Mouse (Mus musculus): ENCODE results near the gene Usp34.

GRCm38 (mm10) chr11:23497718-23498509 is 191.2 kb downstream of the Usp34 start, which contains the start of gene Ahsa2:
- no peak for TF ChIP-seq EP300 (IDR thresholded peaks at IDR 0.05; ENCODE audit: low read length)
- no peak for TF ChIP-seq CTCF (conservative IDR thresholded peaks at IDR 0.05 in 1 of 2, IDR thresholded peaks at IDR 0.05 in 1 of 2; ENCODE audit: low read depth in 2 of 2, low read length in 2 of 2)
- no peak for TF ChIP-seq ZC3H11A (IDR thresholded peaks at IDR 0.05; ENCODE audit: low read depth, low read length)
- no peak for TF ChIP-seq ZKSCAN1 (IDR thresholded peaks at IDR 0.05; ENCODE audit: borderline replicate concordance, low read depth, low read length)
- TF ChIP-seq MAX (IDR thresholded peaks at IDR 0.05; ENCODE audit: low read length) = no peak
- TF ChIP-seq SIN3A (IDR thresholded peaks at IDR 0.05; ENCODE audit: low read length) = no peak; the same call in 1 of the 2 replicates
- peak; percentile 85 for TF ChIP-seq POLR2A (IDR thresholded peaks at IDR 0.05; ENCODE audit: low read depth, low read length)
- TF ChIP-seq KAT2A (IDR thresholded peaks at IDR 0.05; ENCODE audit: insufficient replicate concordance, low read length) = no peak
- TF ChIP-seq NELFE (IDR thresholded peaks at IDR 0.05; ENCODE audit: low read depth, low read length) = peak; percentile 76; the same call in 1 of the 2 replicates
- no peak; the same call in 1 of the 2 replicates for TF ChIP-seq HCFC1 (IDR thresholded peaks at IDR 0.05; ENCODE audit: low read depth, low read length)
- peak; percentile 90 for TF ChIP-seq ZNF384 (IDR thresholded peaks at IDR 0.05; ENCODE audit: low read depth, low read length)
- TF ChIP-seq BHLHE40 (IDR thresholded peaks at IDR 0.05; ENCODE audit: low read depth, low read length) = no peak
